Mouse (Mus musculus): ENCODE data around the gene Cfap77. TPM values are rescaled to one million over a fixed set of nuclear protein-coding genes. Genes with fewer than 3 reads are reported as not detected.

The Cfap77 gene
- polyA plus RNA-seq, 1 experiment from 2014 or later = 0.78 TPM

DNA sequence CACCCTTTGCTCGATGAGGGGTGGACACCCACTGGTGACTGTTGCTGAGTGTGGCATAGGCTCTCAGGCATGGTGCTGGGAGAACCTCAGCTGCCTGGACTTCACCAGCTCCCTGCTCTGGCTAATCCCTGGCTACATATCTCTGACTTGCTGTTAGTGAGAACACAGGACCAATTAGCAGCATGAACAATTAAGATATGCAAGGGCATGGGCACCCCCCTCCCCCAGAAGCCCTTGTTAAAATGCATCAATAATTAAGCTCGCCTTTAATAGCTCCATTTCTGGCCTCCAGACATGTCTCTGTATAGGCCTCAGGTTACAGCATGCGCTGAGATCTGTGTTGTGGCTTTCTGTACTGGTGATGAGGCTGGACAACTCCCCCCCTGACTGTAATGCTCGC lies 76.4 kb downstream of the Cfap77 start:
- no peaks in the 10 kb centered on the region for H3K36me3 ChIP-seq
- no peak for ATAC-seq (ENCODE audit: low FRiP score, low read depth)

DNA sequence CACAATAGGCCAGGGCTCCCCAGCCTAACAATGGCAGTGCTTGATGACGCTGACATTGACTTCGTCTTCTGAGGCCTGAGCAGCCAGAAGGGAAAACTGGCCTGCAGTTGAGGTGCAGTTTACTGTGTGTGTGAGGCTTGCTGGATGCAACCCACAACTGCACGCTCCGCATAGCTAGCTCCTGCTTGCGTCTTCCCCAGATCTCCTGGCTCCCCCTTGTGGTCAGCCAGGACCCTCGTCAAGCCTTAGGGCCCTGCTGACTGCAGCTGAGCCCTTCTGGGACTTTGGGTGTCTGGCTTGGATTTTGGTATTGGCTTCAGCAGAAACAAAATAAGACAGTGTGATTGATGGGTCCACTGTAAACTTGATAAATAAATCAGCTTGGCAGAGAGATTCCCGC lies 78.2 kb downstream of the Cfap77 start:
- Histone ChIP-seq H3K9ac (no peak overlapping the region), H3K4me2 (no peak overlapping the region), H3K27ac (replicated peaks) (no peak overlapping the region), H3K27me3 (peaks cover 36% of the 10 kb centered on the region), H3K9me3 (no peaks in the 10 kb centered on the region), H3K4me1 (replicated peaks) (peaks cover 15% of the 10 kb centered on the region), H3K4me3 (no peak overlapping the region), H3K36me3 (no peaks in the 10 kb centered on the region)
- WGBS = 9% methylated on average over 7 of the region's 7 CpGs
- 0 out of 2 replicates have a peak, but pooled peaks have one; percentile 65 for ATAC-seq (ENCODE audit: low FRiP score, low read depth)

More for the DNA sequence above, 76.4 kb downstream of the Cfap77 start:
- Histone ChIP-seq H3K4me1 (replicated peaks) (peaks cover 15% of the 10 kb centered on the region), H3K9me3 (no peaks in the 10 kb centered on the region), H3K9ac (no peak overlapping the region), H3K4me2 (no peak overlapping the region), H3K27me3 (peaks cover 30% of the 10 kb centered on the region), H3K27ac (replicated peaks) (no peak overlapping the region), H3K4me3 (no peak overlapping the region)
- WGBS = 59% methylated on average over 4 of the region's 4 CpGs

DNA sequence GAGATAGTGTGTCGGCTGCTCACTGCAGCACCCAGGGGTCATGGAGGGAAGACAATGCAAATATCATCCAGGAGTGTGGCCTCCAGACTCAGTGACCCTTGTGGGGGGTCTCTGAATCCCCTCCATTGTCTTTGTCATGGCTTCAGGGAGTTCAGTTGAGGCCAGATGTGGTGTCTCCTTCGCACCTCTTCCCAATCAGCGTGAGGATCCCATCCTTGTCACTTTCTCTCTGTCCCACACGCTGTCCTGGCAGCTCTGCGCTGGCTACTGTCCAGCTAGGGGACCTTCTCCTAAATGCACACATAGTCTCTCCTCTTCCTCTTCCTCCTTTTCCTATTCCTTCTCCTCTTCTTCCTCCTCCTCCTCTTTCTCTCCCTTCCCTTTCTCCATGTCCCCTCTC lies 79.3 kb downstream of the Cfap77 start:
- 70% methylated on average over 5 of the region's 5 CpGs for WGBS
- no peak for ATAC-seq (ENCODE audit: low FRiP score, low read depth)
- no peak overlapping the region for H3K9ac ChIP-seq

DNA sequence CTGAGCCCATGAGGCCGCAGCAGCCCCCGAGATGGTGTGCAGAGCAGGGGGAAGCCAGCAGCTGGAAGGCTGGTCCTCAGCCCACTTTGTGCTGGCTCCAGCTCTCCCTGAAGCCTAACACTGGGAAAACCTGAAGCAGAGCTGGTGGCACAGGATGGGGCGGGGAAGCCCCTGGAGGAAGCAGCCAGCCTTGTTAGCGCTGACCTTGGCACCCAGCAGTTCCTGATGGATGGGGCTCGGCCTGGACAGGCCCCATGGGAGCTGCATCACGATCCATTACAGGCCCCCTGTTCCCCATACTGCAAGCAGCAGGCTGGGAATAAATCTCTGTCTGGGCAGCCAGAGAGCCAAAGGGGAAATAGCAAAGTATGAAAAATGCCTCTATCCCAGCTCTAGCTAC lies 80.3 kb downstream of the Cfap77 start:
- Histone ChIP-seq H3K27ac (replicated peaks) (no peak overlapping the region), H3K36me3 (no peaks in the 10 kb centered on the region), H3K4me1 (replicated peaks) (peaks cover 15% of the 10 kb centered on the region), H3K9me3 (no peaks in the 10 kb centered on the region), H3K9ac (no peak overlapping the region), H3K4me2 (no peak overlapping the region), H3K4me3 (no peak overlapping the region), H3K27me3 (peaks cover 36% of the 10 kb centered on the region)
- 37% methylated on average over 6 of the region's 6 CpGs for WGBS
- ATAC-seq (ENCODE audit: low FRiP score, low read depth) = peak; percentile 36; the same call in 1 of the 2 replicates

More for the DNA sequence above, 79.3 kb downstream of the Cfap77 start:
- H3K4me3 ChIP-seq = no peak overlapping the region
- H3K27ac ChIP-seq (replicated peaks) = no peak overlapping the region
- no peaks in the 10 kb centered on the region for H3K9me3 ChIP-seq
- peaks cover 36% of the 10 kb centered on the region for H3K27me3 ChIP-seq
- peaks cover 15% of the 10 kb centered on the region for H3K4me1 ChIP-seq (replicated peaks)
- H3K4me2 ChIP-seq = no peak overlapping the region
- H3K36me3 ChIP-seq = no peaks in the 10 kb centered on the region

DNA sequence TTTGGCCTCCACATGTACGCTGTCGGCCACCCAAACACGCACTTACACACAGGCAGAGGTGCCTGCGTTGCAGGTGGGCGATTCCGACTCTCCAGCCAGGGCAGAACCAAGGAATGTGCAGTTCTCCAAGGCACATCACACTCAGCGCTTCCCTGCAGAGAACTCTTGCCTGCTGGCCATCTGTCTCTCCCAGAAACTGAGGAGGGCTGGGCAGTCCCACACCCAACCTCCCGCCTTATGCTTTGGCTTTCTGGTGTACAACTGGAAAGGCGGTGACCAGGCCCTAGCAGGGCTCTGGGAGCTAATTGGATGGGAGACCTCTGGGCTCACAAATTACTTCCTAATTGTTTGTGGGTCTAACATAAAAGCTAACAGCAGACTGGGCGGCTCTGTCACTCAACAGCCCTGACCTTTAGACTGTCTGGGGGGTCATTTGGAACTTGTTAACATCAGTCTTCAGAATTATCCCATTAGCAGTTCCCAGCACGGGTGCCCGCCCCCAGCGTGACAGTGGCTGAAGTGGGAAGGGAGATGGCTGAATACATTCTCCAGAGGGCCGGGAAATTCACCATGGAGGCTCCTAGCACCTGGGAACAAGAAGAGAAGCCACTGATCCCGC lies 80.9 kb downstream of the Cfap77 start:
- no peak overlapping the region for H3K27ac ChIP-seq (replicated peaks)
- ATAC-seq (ENCODE audit: low FRiP score, low read depth) = no peak
- H3K36me3 ChIP-seq = no peaks in the 10 kb centered on the region
- no peak overlapping the region for H3K4me2 ChIP-seq
- H3K4me1 ChIP-seq (replicated peaks) = peaks cover 15% of the 10 kb centered on the region
- peaks cover 41% of the 10 kb centered on the region for H3K27me3 ChIP-seq
- WGBS = 37% methylated on average over 15 of the region's 15 CpGs
- no peak overlapping the region for H3K4me3 ChIP-seq
- no peak overlapping the region for H3K9ac ChIP-seq
- H3K9me3 ChIP-seq = no peaks in the 10 kb centered on the region

DNA sequence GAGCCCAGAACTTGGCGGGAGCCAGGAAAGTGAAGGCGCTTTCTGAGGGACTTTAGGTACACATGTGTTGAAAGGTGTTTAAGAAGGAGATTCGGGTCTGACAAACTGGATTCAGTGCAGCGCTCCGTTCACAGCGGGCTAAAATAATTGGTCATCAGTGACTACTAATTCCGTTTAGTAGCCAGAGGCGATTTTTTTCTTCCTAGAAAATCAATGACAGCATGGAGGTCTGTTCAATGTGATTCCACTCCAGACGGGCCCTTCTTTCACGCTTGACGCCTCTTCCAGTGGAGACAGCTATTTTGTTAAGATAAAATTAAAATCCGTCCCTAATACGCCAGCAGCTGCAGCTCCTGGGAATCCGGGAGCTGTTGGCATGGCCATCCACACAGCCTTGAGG lies 84.4 kb downstream of the Cfap77 start:
- ATAC-seq (ENCODE audit: low FRiP score, low read depth) = no peak
- peaks cover 29% of the 10 kb centered on the region for H3K4me1 ChIP-seq (replicated peaks)
- H3K9ac ChIP-seq = no peak overlapping the region
- no peaks in the 10 kb centered on the region for H3K36me3 ChIP-seq
- H3K27me3 ChIP-seq = peaks cover 38% of the 10 kb centered on the region
- H3K9me3 ChIP-seq = no peaks in the 10 kb centered on the region
- WGBS = 53% methylated on average over 14 of the region's 14 CpGs
- H3K4me2 ChIP-seq = no peak overlapping the region
- H3K27ac ChIP-seq (replicated peaks) = no peak overlapping the region
- H3K4me3 ChIP-seq = no peak overlapping the region

DNA sequence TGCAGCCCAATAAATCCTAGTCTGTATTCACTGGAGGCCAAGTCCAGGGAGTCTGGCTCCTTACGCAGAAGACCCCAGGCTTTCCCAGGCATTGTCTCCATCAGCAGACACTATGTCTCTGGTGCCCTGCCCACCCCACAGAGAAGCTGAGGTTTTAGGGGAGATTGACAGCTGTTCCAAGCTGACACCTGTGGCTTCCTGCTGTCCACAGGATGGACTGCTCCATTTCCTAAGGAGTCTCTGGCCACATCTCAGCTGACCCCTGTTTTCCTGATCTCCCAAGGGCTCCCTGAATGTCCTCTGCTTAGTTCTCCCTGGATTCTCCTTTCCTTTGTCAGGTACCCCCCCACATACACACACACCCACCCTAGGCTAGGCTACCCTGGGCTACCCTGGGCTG lies 86.6 kb downstream of the Cfap77 start:
- WGBS = 79% methylated on average over 1 of the region's 1 CpGs
- H3K36me3 ChIP-seq = no peaks in the 10 kb centered on the region
- H3K4me3 ChIP-seq = no peak overlapping the region
- no peak for ATAC-seq (ENCODE audit: low FRiP score, low read depth)
- no peak overlapping the region for H3K9ac ChIP-seq
- H3K27me3 ChIP-seq = peaks cover 22% of the 10 kb centered on the region
- no peak overlapping the region for H3K27ac ChIP-seq (replicated peaks)
- H3K9me3 ChIP-seq = no peaks in the 10 kb centered on the region
- H3K4me1 ChIP-seq (replicated peaks) = peaks cover 14% of the 10 kb centered on the region
- no peak overlapping the region for H3K4me2 ChIP-seq

DNA sequence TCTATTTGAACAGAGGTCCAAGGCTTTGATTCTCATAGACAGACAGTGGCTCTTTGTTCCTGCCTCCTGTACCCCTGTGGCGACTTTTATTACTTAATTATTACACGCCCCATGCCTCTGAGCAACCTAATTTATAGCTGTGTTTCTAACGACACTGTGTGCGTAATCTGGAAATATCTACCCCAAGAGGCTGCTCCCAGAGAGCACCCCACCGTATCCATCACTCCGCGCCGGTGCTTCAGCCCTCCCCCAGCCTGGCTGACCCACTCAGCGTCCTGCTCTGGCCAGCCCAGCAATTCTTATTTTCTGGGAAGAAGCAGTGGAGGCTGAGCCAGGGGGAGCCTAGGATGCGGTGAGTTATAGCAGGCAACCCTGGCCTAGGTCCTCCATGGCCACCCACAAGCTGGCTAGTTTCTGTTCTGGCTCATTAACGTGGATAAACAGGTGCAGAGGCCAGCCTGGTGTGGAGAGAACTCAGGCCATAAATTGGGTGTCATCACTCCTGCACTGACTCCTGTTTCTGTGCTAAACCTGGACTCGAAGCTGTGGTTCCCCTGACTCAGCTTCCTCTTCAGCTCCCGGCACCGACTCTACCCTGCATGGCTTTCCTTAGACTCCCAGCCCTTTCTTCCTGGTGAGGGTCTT lies 88.6 kb downstream of the Cfap77 start:
- 27% methylated on average over 14 of the region's 14 CpGs for WGBS
- H3K27ac ChIP-seq (replicated peaks) = peak overlapping the region; percentile 46
- H3K27me3 ChIP-seq = peaks cover 16% of the 10 kb centered on the region; the same call in 1 of the 2 replicates
- H3K4me3 ChIP-seq = no peak overlapping the region
- H3K4me2 ChIP-seq = 0 out of 2 replicates have a peak overlapping the region, but pooled peaks have one; percentile 12
- no peaks in the 10 kb centered on the region for H3K36me3 ChIP-seq
- peak; percentile 68 for ATAC-seq (ENCODE audit: low FRiP score, low read depth)
- H3K9ac ChIP-seq = no peak overlapping the region
- peaks cover 14% of the 10 kb centered on the region for H3K4me1 ChIP-seq (replicated peaks)
- H3K9me3 ChIP-seq = no peaks in the 10 kb centered on the region

DNA sequence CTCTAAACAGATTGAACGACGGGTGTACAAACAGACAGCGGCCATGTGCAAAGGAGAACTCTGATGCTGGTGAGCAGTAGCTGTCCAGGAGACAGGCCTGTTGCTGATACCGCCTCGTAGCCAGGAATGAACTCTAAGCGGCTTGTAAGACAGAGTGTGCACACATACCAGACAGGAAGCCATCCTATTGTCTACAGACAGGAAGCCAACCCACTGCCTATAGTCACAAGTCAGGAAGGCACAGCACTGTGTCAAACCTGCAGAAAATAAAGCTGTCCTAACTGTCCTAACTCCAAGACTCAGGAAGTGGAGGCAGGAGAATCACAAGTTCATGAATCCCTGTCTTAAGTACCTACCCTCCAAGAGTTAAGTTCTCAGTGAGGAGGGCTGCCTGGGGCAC lies 91.3 kb downstream of the Cfap77 start:
- Histone ChIP-seq H3K27ac (replicated peaks) (no peak overlapping the region), H3K4me2 (no peak overlapping the region), H3K9me3 (no peaks in the 10 kb centered on the region), H3K36me3 (no peaks in the 10 kb centered on the region), H3K9ac (no peak overlapping the region), H3K4me3 (no peak overlapping the region), H3K4me1 (replicated peaks) (peaks cover 14% of the 10 kb centered on the region), H3K27me3 (peaks cover 7% of the 10 kb centered on the region; the same call in 1 of the 2 replicates)
- WGBS = 89% methylated on average over 6 of the region's 6 CpGs
- ATAC-seq (ENCODE audit: low FRiP score, low read depth) = no peak

DNA sequence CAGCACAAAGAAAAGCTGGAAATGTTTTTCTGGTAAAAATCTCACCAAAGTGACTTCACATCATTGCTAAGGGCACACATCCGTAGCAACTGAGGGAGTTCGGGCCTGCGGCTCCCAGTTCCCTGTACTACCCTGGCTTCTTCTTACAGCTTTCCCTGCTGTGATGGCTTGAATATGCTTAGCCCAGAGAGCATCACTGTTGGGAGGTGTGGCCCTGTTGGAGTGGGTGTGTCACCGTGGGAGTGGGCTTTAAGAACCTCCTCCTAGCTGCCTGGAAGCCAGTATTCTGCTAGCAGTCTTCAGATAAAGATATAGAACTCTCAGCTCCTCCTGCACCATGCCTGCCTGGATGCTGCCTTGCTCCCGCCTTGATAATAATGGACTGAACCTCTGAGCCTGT lies 93.2 kb downstream of the Cfap77 start:
- Histone ChIP-seq H3K27me3 (no peaks in the 10 kb centered on the region; the same call in 1 of the 2 replicates), H3K9me3 (no peaks in the 10 kb centered on the region), H3K36me3 (no peaks in the 10 kb centered on the region), H3K4me2 (no peak overlapping the region), H3K27ac (replicated peaks) (no peak overlapping the region), H3K4me3 (no peak overlapping the region), H3K4me1 (replicated peaks) (peaks cover 12% of the 10 kb centered on the region), H3K9ac (no peak overlapping the region)
- WGBS = 77% methylated on average over 5 of the region's 5 CpGs
- no peak for ATAC-seq (ENCODE audit: low FRiP score, low read depth)

DNA sequence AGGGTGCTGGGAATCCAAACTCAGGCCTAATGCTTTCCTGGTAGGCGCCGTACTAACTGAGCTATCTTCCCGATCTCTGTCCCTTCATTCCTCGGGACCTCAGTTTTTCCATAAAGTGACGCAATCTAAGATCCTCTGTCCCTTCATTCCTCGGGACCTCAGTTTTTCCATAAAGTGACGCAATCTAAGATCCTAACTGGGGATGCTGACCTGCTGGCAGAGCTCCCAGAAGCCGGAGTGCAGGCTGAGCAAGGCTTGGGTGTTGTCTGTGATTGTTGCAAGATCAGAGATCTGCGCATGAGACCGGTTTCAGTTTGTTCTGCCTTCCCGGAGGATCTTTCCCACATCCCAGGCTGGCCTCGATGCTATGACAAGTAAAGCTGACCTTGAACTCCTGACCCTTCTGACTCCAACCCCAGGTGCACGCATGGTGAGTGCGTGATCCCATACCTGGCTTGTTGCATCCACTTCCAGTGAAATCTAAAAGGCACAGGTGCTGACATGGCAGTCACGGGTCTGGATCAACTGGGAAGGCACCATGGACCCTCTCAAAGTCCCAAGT lies 93.8 kb downstream of the Cfap77 start:
- H3K4me1 ChIP-seq (replicated peaks) = peaks cover 7% of the 10 kb centered on the region
- H3K36me3 ChIP-seq = no peaks in the 10 kb centered on the region
- 91% methylated on average over 15 of the region's 15 CpGs for WGBS
- no peak for ATAC-seq (ENCODE audit: low FRiP score, low read depth)
- no peak overlapping the region for H3K9ac ChIP-seq
- H3K4me3 ChIP-seq = no peak overlapping the region
- H3K4me2 ChIP-seq = no peak overlapping the region
- no peaks in the 10 kb centered on the region; the same call in 1 of the 2 replicates for H3K27me3 ChIP-seq
- no peak overlapping the region for H3K27ac ChIP-seq (replicated peaks)
- no peaks in the 10 kb centered on the region for H3K9me3 ChIP-seq

DNA sequence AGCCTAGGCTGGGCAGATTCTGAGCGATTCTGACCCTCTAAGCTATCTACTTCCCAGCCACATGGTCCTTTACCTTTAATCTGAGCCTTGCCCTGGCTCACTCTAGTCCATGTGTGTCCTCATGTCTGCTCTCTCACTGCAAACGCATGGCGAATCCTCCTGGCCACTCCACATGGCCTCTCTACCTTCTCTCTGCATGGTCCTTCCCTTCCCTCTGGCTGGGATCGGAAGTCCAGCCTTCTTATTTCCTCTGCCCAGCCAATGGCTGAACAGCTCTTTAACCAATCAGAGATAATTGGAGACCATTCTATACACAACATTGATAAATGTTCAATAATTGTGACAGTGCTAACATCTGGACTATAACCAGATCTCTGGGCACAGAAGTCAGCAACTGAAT lies 98.0 kb downstream of the Cfap77 start:
- H3K4me2 ChIP-seq = no peak overlapping the region
- no peak overlapping the region for H3K4me3 ChIP-seq
- H3K4me1 ChIP-seq (replicated peaks) = no peaks in the 10 kb centered on the region
- H3K36me3 ChIP-seq = no peaks in the 10 kb centered on the region
- H3K27ac ChIP-seq (replicated peaks) = no peak overlapping the region
- H3K9me3 ChIP-seq = no peaks in the 10 kb centered on the region
- no peak overlapping the region for H3K9ac ChIP-seq
- ATAC-seq (ENCODE audit: low FRiP score, low read depth) = no peak
- 91% methylated on average over 4 of the region's 4 CpGs for WGBS
- H3K27me3 ChIP-seq = no peaks in the 10 kb centered on the region
